Comparison of ENCODE assay signal across 23 mouse cellular contexts in genomic region chr11:57416011-57416410, GRCm38 (mm10).
DNase-seq lines count a peak whose midpoint lies in the region; ATAC-seq and TF ChIP-seq lines count a peak whose summit lies in the region.
"Had no signal": no experiment of that assay in that cellular context is flagged by ENCODE, and none has a peak within 500 bp of the region (broad histone marks: within the 10 kb centered on the region; RNA-seq: fewer than 3 reads in every experiment).

No protein-coding gene starts in this region.

- H3K36me3 ChIP-seq in midbrain, embryonic 11.5 days (ENCODE audit: control insufficient read depth, insufficient read depth, low read length) = no peaks in the 10 kb centered on the region
- H3K36me3 ChIP-seq in midbrain, postnatal 0 days (ENCODE audit: insufficient read depth, low read length) = no peaks in the 10 kb centered on the region
- no peaks in the 10 kb centered on the region for H3K36me3 ChIP-seq in midbrain, embryonic 13.5 days
- H3K36me3 ChIP-seq in midbrain, embryonic 14.5 days (ENCODE audit: control insufficient read depth, insufficient read depth, low read length) = no peaks in the 10 kb centered on the region
- H3K36me3 ChIP-seq: embryonic facial prominence, embryonic 13.5 days; embryonic facial prominence, embryonic 15.5 days; forebrain, embryonic 10.5 days; forebrain, embryonic 12.5 days had no signal

- no peaks in the 10 kb centered on the region for H3K27me3 ChIP-seq in midbrain, embryonic 11.5 days (ENCODE audit: control insufficient read depth, insufficient read depth, low read length)
- H3K27me3 ChIP-seq in midbrain, postnatal 0 days (ENCODE audit: insufficient read depth, low read length) = no peaks in the 10 kb centered on the region
- H3K27me3 ChIP-seq in midbrain, embryonic 13.5 days = no peaks in the 10 kb centered on the region
- no peaks in the 10 kb centered on the region for H3K27me3 ChIP-seq in midbrain, embryonic 14.5 days (ENCODE audit: control insufficient read depth, insufficient read depth, low read length)
- H3K27me3 ChIP-seq: embryonic facial prominence, embryonic 13.5 days; embryonic facial prominence, embryonic 15.5 days; forebrain, embryonic 12.5 days had no signal

- H3K4me2 ChIP-seq in midbrain, embryonic 11.5 days = no peak overlapping the region
- no peak overlapping the region for H3K4me2 ChIP-seq in midbrain, postnatal 0 days (ENCODE audit: low read depth, low read length, poor library complexity, severe bottlenecking)
- no peak overlapping the region for H3K4me2 ChIP-seq in midbrain, embryonic 13.5 days (replicated peaks)
- no peak overlapping the region for H3K4me2 ChIP-seq in midbrain, embryonic 14.5 days (ENCODE audit: low read length)
- H3K4me2 ChIP-seq: embryonic facial prominence, embryonic 13.5 days; embryonic facial prominence, embryonic 15.5 days; forebrain, embryonic 12.5 days had no signal

- no peak overlapping the region for H3K4me3 ChIP-seq in layer of hippocampus, adult 2 months
- no peak overlapping the region for H3K4me3 ChIP-seq in midbrain, embryonic 11.5 days (ENCODE audit: low read depth, low read length)
- no peak overlapping the region for H3K4me3 ChIP-seq in midbrain, postnatal 0 days (ENCODE audit: low read depth, low read length)
- H3K4me3 ChIP-seq in midbrain, embryonic 13.5 days (replicated peaks) = no peak overlapping the region
- H3K4me3 ChIP-seq in midbrain, embryonic 14.5 days (replicated peaks; ENCODE audit: low read depth, low read length) = no peak overlapping the region
- H3K4me3 ChIP-seq: embryonic facial prominence, embryonic 13.5 days; embryonic facial prominence, embryonic 15.5 days; erythroblast, embryonic 14.5 days; forebrain, embryonic 10.5 days; forebrain, embryonic 12.5 days had no signal

- no peak for ATAC-seq in midbrain, embryonic 11.5 days (ENCODE audit: low FRiP score)
- ATAC-seq in midbrain, postnatal 0 days (ENCODE audit: low FRiP score) = no peak
- no peak for ATAC-seq in midbrain, embryonic 13.5 days
- ATAC-seq in midbrain, embryonic 14.5 days (ENCODE audit: low FRiP score, low TSS enrichment) = no peak
- ATAC-seq: forebrain, embryonic 14.5 days had no signal

- peaks cover 3% of the 10 kb centered on the region; the same call in 1 of the 2 replicates for H3K4me1 ChIP-seq in midbrain, embryonic 11.5 days (ENCODE audit: control insufficient read depth, insufficient read depth, low read length)
- no peaks in the 10 kb centered on the region for H3K4me1 ChIP-seq in midbrain, postnatal 0 days (ENCODE audit: insufficient read depth, low read length)
- peaks cover 29% of the 10 kb centered on the region for H3K4me1 ChIP-seq in midbrain, embryonic 13.5 days (replicated peaks)
- peaks cover 12% of the 10 kb centered on the region; the same call in 1 of the 2 replicates for H3K4me1 ChIP-seq in midbrain, embryonic 14.5 days (ENCODE audit: control insufficient read depth, insufficient read depth, low read length)
- H3K4me1 ChIP-seq: embryonic facial prominence, embryonic 13.5 days; embryonic facial prominence, embryonic 15.5 days had no signal

- 89% methylated on average over 11 of the region's 11 CpGs for WGBS in midbrain, embryonic 11.5 days
- 86% methylated on average over 11 of the region's 11 CpGs for WGBS in midbrain, postnatal 0 days
- WGBS in midbrain, embryonic 13.5 days = 88% methylated on average over 11 of the region's 11 CpGs
- WGBS in midbrain, embryonic 14.5 days = 89% methylated on average over 11 of the region's 11 CpGs

- H3K27ac ChIP-seq in layer of hippocampus, adult 2 months = peak overlapping the region; percentile 80
- no peak overlapping the region for H3K27ac ChIP-seq in midbrain, embryonic 11.5 days (ENCODE audit: low read depth, low read length)
- H3K27ac ChIP-seq in midbrain, postnatal 0 days (ENCODE audit: low read depth, low read length) = no peak overlapping the region
- peak overlapping the region; percentile 19 for H3K27ac ChIP-seq in midbrain, embryonic 13.5 days
- H3K27ac ChIP-seq in midbrain, embryonic 14.5 days (replicated peaks; ENCODE audit: low read depth, low read length) = peak overlapping the region; percentile 67
- H3K27ac ChIP-seq: embryonic facial prominence, embryonic 13.5 days; embryonic facial prominence, embryonic 15.5 days; forebrain, embryonic 10.5 days; forebrain, embryonic 12.5 days had no signal

- no peak overlapping the region for H3K9ac ChIP-seq in midbrain, embryonic 11.5 days (ENCODE audit: low read length)
- no peak overlapping the region for H3K9ac ChIP-seq in midbrain, postnatal 0 days (replicated peaks; ENCODE audit: low read length, poor library complexity, severe bottlenecking)
- no peak overlapping the region for H3K9ac ChIP-seq in midbrain, embryonic 13.5 days (replicated peaks)
- no peak overlapping the region for H3K9ac ChIP-seq in midbrain, embryonic 14.5 days (replicated peaks; ENCODE audit: low read length)
- H3K9ac ChIP-seq: embryonic facial prominence, embryonic 13.5 days; embryonic facial prominence, embryonic 15.5 days; forebrain, embryonic 12.5 days had no signal

- DNase-seq in layer of hippocampus, adult 2 months (ENCODE audit: low spot score in 2 of 2) = no peak
- DNase-seq in layer of hippocampus, adult 9-11 months = no peak
- peak; percentile 53 for DNase-seq in midbrain, embryonic 11.5 days (ENCODE audit: low spot score, missing footprints)
- DNase-seq in midbrain, postnatal 0 days (ENCODE audit: low spot score) = no peak
- DNase-seq in midbrain, embryonic 14.5 days = no peak
- DNase-seq in right cerebral cortex, adult 2 months (ENCODE audit: low spot score in 2 of 2) = no peak
- DNase-seq: adrenal gland, adult 2 months; adrenal gland, postnatal 10 days; adrenal gland, postnatal 25 days; cerebellum, adult 11 months; cerebellum, adult 18-20 months; cerebellum, adult 8-10 months; cerebellum, adult 9-11 months; cerebellum, postnatal 14 days; cerebellum, postnatal 36 days; embryo, embryonic 11 days had no signal

- H3K9me3 ChIP-seq in midbrain, embryonic 11.5 days (ENCODE audit: control insufficient read depth, low read length) = no peaks in the 10 kb centered on the region
- no peaks in the 10 kb centered on the region for H3K9me3 ChIP-seq in midbrain, postnatal 0 days (ENCODE audit: low read length)
- H3K9me3 ChIP-seq in midbrain, embryonic 13.5 days = 0 out of 2 replicates have a peak, but pooled peaks cover 3% of the 10 kb centered on the region
- H3K9me3 ChIP-seq in midbrain, embryonic 14.5 days (ENCODE audit: control insufficient read depth, low read length) = 0 out of 2 replicates have a peak, but pooled peaks cover 3% of the 10 kb centered on the region
- H3K9me3 ChIP-seq: embryonic facial prominence, embryonic 13.5 days; embryonic facial prominence, embryonic 15.5 days; forebrain, embryonic 10.5 days; forebrain, embryonic 12.5 days had no signal

- TF ChIP-seq CTCF in layer of hippocampus, adult 2 months (conservative IDR thresholded peaks at IDR 0.05) = no peak
- TF ChIP-seq CTCF in midbrain, postnatal 0 days (IDR thresholded peaks at IDR 0.05) = no peak

Comparison
In these comparisons a context has a peak if more than half of its experiments do, and no peak if none do; other contexts are left out.
1. H3K27ac ChIP-seq: peak in layer of hippocampus, adult 2 months (single experiment), midbrain, embryonic 13.5 days (single experiment) and midbrain, embryonic 14.5 days (single experiment); none in midbrain, embryonic 11.5 days (single experiment) and midbrain, postnatal 0 days (single experiment).